Mouse (Mus musculus) heart, postnatal 0 days (tissue): ENCODE data around the gene Tbxa2r.

ENCODE experiments used
- CTCF ChIP-seq: IDR thresholded peaks from 2 replicates; pipeline ENCODE4 v1.5.1; 2016; ENCODE audit warnings: antibody characterized with exemption, control low read depth, low read depth
- EP300 ChIP-seq: IDR thresholded peaks from 2 replicates; pipeline ENCODE4 v1.6.1; 2016; ENCODE audit warnings: antibody characterized with exemption, low read depth

DNA sequence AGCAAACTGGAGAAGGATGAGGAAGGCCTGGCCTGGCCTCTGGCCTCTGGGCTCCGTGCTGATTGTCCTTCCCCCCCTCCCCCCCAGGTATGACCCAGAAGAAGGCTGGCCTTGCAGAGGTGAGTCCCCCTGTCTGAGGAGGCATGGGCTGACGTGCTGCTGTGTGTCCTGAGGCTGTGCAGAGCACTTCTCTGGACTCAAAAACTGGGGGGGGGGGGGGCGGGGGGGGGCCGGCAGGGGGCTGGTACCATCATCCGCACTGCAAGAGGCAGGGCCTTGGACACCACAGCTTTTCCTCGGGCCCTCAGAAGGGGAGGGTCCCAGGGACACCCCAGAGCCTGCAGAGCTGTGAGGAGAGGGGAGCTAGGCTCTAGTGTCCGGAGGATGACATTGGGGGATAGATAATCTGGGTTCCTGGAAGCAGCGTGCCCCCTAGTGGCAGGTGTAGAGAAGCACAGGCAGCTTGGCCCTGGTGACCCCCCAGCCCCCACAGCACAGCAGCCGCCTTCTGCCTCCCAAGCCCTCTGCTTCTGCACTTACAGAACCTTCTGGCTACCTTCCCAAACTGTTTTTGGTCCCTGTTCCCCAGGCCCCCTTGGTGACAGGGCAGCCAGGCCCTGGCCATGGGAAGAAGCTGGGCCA lies 23.8 kb upstream of the Tbxa2r start:
- no peak for TF ChIP-seq EP300
- peak; percentile 80 for TF ChIP-seq CTCF
